Mouse (Mus musculus): ENCODE data around the gene Cd209g.

- TF ChIP-seq POLR2A (IDR thresholded peaks at IDR 0.05; ENCODE audit: insufficient read depth, low read length) (no peak), EP300 (IDR thresholded peaks at IDR 0.05; ENCODE audit: insufficient read depth, low read depth, low read length) (no peak)
These were observed 38.6 kb downstream of the Cd209g start for GRCm38 (mm10) chr8:4172486-4172885.
